Mouse (Mus musculus) midbrain, embryonic 11.5 days (tissue): ENCODE measurements around the gene Slc31a1. TPM values are rescaled to one million over a fixed set of nuclear protein-coding genes. Genes with fewer than 3 reads are reported as not detected.
A peak's percentile ranks its signal among the peaks of the same experiment; 100 is the strongest.

Experiments
- ATAC-seq: fragments of 200-750 bp; cut with Nextera tagmentation; 2 replicates; pipeline ENCODE4 v1.8.0; 2017; ENCODE audit warnings: moderate TSS enrichment, moderate library complexity; ENCODE audit not compliant: low FRiP score
- DNase-seq: peaks from one replicate; pipeline ENCODE4 v3.0.0; 2015; ENCODE audit warnings: low spot score; ENCODE audit errors: missing footprints
- H3K27ac ChIP-seq: fragments of 300-500 bp; sonication (generic); 2 replicates; pipeline ENCODE4 v1.5.1; 2014; ENCODE audit warnings: low read depth, low read length
- H3K27me3 ChIP-seq: fragments of 300-500 bp; sonication (generic); 2 replicates; pipeline ENCODE4 v1.6.1; 2014; ENCODE audit warnings: mild to moderate bottlenecking, low read length, moderate library complexity, mixed read lengths; ENCODE audit not compliant: control insufficient read depth, insufficient read depth
- H3K36me3 ChIP-seq: fragments of 300-500 bp; sonication (generic); 2 replicates; pipeline ENCODE4 v1.6.1; 2014; ENCODE audit warnings: mild to moderate bottlenecking, low read length, moderate library complexity, mixed read lengths; ENCODE audit not compliant: control insufficient read depth, insufficient read depth
- H3K4me1 ChIP-seq: fragments of 300-500 bp; sonication (generic); 2 replicates; pipeline ENCODE4 v1.6.1; 2014; ENCODE audit warnings: low read length; ENCODE audit not compliant: control insufficient read depth, insufficient read depth
- H3K4me2 ChIP-seq: fragments of 300-500 bp; sonication (generic); 2 replicates; pipeline ENCODE4 v1.6.1; 2014; ENCODE audit warnings: mild to moderate bottlenecking, moderate library complexity
- H3K4me3 ChIP-seq: fragments of 300-500 bp; sonication (generic); 2 replicates; pipeline ENCODE4 v1.5.1; 2014; ENCODE audit warnings: low read depth, low read length
- H3K9ac ChIP-seq: fragments of 300-500 bp; sonication (generic); 2 replicates; pipeline ENCODE4 v1.6.1; 2014; ENCODE audit warnings: low read length
- H3K9me3 ChIP-seq: fragments of 300-500 bp; sonication (generic); 2 replicates; pipeline ENCODE4 v1.6.1; 2016; ENCODE audit warnings: low read length; ENCODE audit not compliant: control insufficient read depth
- WGBS: fragments of 180-500 bp; shearing (Covaris S2); extraction: QIAGEN DNeasy Blood & Tissue Kit; methylation state at CpG from one replicate; pipeline ENCODE4 v1.1.7; 2014; 5-methylcytosine and 5-hydroxymethylcytosine counted together
- polyA plus RNA-seq: library from polyadenylated mRNA; unstranded; fragments of >200 nt; fragmentation: Nextera tagmentation; extraction: Ambion mirVana; gene quantifications from 2 replicates; pipeline ENCODE4 v1.2.1, GENCODE M21; 2014

Gene Slc31a1
- polyA plus RNA-seq, 1 experiment from 2014 or later: 50.2 TPM

DNA sequence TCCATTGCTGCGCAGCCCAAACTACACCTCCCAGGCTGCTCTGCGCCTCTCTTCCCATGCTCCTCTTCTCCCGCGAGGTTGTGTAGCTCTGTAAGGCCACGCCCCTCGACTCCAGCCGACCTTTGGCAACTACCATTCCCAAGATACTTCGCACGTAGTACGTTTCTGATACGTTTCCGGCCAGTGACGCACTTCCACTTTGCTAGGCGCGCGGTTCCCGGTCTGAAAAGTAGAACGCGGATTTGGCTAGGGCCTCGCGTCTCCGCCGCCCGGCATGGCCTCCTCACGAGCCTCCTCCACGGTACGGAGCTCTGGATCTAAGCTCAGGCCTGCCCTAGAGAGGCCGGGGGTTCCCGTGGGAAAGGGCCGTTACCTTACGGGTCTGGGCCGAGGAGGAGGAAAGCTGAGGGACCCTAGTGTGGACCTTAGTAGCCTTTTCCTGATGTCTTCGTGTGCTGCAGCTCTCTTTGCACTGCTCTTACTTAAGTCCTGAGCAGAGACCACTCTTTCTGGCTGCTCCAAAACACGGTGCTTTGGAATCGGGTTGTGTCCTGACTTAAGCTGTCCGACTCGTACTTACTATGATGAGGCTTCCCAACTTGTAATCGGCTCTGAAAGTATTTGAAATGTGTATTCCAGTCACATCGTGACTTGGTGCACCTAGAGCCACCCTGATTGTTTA lies 48.2 kb downstream of the Slc31a1 start, which contains the start of the genes Cdc26 and Prpf4:
Cdc26 (minus strand) TSS at position 42 of the 682 bp plus-strand sequence.
Prpf4 (plus strand) TSS at position 197 of the 682 bp plus-strand sequence.
- WGBS: under 1% methylated on average over 39 of the region's 39 CpGs
- Histone ChIP-seq H3K4me2 (peak within 1 kb of the TSS; percentile 75), H3K4me3 (peak within 1 kb of the TSS; percentile 76), H3K36me3 (peaks cover 4% of the 10 kb centered on the region; the same call in 1 of the 2 replicates), H3K9ac (peak within 1 kb of the TSS; percentile 91), H3K9me3 (no peaks in the 10 kb centered on the region), H3K27me3 (no peaks in the 10 kb centered on the region), H3K27ac (peak within 1 kb of the TSS; percentile 57; the same call in 1 of the 2 replicates), H3K4me1 (peaks cover 13% of the 10 kb centered on the region)
- peak; percentile 99 for DNase-seq
- peak; percentile 99 for ATAC-seq

DNA sequence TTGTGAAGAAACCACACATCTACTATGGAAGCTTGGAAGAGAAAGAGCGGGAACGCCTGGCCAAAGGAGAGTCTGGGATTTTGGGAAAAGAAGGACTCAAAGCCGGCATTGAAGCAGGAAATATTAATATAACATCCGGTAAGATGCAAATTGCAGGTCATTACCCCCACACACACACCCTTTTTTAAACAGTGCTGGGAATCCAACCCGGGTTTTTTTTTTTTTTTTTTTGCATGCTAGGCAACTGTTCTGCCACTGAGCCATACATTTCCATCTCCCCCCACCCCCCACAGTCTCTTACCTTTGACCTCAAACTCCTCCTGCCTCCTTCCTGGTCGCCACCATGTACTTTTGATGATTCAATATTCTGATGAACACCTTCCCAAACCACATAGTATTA lies 49.1 kb downstream of the Slc31a1 start:
- no peaks in the 10 kb centered on the region for H3K9me3 ChIP-seq
- DNase-seq (no peak), ATAC-seq (no peak)
- peak overlapping the region; percentile 76 for H3K4me3 ChIP-seq
- 42% methylated on average over 6 of the region's 6 CpGs for WGBS
- H3K4me1 ChIP-seq: peaks cover 13% of the 10 kb centered on the region
- no peaks in the 10 kb centered on the region for H3K27me3 ChIP-seq
- peak overlapping the region; percentile 75 for H3K4me2 ChIP-seq
- peaks cover 8% of the 10 kb centered on the region; the same call in 1 of the 2 replicates for H3K36me3 ChIP-seq
- no peak overlapping the region for H3K27ac ChIP-seq
- H3K9ac ChIP-seq: peak overlapping the region; percentile 91

DNA sequence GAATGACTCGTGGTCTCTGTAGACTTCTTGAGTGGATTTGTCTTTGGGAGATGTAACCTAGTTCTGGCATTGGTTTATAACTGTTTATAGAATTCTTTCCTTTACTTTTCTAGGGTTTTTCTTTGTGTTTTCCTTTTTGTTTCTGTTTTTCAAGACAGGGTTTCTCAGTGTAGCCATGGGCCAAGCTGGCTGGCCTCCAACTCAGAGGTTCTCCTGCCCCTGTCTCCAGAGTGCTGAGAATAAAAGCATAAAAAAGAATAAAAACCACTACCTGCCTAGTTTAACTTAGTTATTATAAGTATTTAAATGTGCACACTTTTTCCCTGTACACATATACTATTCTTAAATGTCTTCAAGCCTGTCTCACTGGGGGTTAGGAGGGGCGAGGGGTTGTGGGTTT lies 49.8 kb downstream of the Slc31a1 start:
- no peak for DNase-seq
- Histone ChIP-seq H3K27me3 (no peaks in the 10 kb centered on the region), H3K4me3 (no peak overlapping the region), H3K9ac (no peak overlapping the region; the same call in 1 of the 2 replicates), H3K27ac (no peak overlapping the region), H3K9me3 (no peaks in the 10 kb centered on the region), H3K36me3 (peaks cover 14% of the 10 kb centered on the region; the same call in 1 of the 2 replicates), H3K4me1 (peaks cover 13% of the 10 kb centered on the region), H3K4me2 (peak overlapping the region; percentile 75; the same call in 1 of the 2 replicates)
- ATAC-seq: no peak
- 88% methylated on average over 2 of the region's 2 CpGs for WGBS

DNA sequence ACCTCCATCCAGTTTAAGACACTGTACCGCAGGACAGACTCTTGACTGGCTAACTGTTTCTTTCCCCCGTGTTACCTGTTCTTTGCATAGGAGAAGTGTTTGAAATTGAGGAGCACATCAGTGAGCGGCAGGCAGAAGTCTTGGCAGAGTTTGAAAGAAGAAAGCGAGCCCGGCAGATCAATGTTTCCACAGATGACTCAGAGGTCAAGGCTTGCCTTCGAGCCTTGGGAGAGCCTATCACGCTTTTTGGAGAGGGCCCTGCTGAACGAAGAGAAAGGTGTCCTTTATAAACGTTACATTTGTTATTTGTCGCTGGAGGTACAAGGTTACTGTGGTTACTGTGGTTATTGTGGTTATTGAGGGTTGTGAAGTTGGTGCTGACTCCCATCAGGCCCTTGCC lies 51.1 kb downstream of the Slc31a1 start:
- Histone ChIP-seq H3K27me3 (no peaks in the 10 kb centered on the region), H3K27ac (no peak overlapping the region), H3K9me3 (no peaks in the 10 kb centered on the region), H3K4me3 (no peak overlapping the region), H3K4me1 (peaks cover 10% of the 10 kb centered on the region), H3K4me2 (no peak overlapping the region), H3K9ac (no peak overlapping the region), H3K36me3 (peaks cover 26% of the 10 kb centered on the region)
- no peak for DNase-seq
- ATAC-seq: no peak
- 97% methylated on average over 10 of the region's 10 CpGs for WGBS

DNA sequence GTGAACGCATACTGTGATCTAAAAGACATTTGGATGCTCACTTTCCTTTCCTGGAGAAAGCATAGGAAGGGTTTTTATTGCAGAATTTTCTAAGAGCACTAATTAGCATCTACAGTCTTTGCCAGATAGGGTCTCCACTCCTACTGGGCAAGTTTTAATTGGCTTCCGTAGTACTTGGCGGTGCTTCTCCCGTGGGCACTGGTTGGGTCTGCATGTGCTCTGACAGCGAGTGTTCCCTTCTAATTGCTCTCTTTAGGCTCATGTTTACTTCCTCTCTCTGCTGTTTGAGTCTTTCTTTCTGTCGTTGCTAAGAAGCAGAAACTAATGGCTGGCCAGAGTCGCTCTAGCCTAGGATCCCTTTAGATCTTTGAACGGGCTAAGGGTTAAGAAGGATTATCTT lies 57.9 kb downstream of the Slc31a1 start:
- no peak overlapping the region for H3K9ac ChIP-seq
- no peak overlapping the region for H3K27ac ChIP-seq
- no peak overlapping the region for H3K4me2 ChIP-seq
- 88% methylated on average over 8 of the region's 8 CpGs for WGBS
- ATAC-seq (no peak), DNase-seq (no peak)
- H3K27me3 ChIP-seq: no peaks in the 10 kb centered on the region
- peaks cover 54% of the 10 kb centered on the region for H3K36me3 ChIP-seq
- H3K4me1 ChIP-seq: no peaks in the 10 kb centered on the region
- H3K4me3 ChIP-seq: no peak overlapping the region
- no peaks in the 10 kb centered on the region for H3K9me3 ChIP-seq

DNA sequence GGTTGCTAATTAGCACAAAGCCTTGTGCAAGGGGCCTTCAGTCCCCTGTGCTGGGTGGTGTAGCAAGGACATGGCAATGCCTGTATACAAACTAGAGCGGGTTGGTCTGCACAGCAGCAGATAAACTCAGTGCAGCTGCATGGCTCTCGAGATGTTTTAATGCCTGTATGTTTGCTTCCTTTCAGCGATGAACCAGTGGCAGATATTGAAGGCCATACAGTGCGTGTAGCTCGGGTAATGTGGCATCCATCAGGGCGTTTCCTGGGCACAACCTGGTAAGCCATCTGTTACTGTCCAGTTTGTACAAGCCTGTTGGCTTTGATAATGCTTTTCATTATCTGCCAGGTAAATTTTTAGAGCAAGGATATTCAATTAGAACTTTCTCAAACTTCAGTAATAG lies 58.6 kb downstream of the Slc31a1 start:
- Histone ChIP-seq H3K9me3 (no peaks in the 10 kb centered on the region), H3K27me3 (no peaks in the 10 kb centered on the region), H3K36me3 (peaks cover 61% of the 10 kb centered on the region), H3K27ac (no peak overlapping the region), H3K9ac (no peak overlapping the region), H3K4me1 (no peaks in the 10 kb centered on the region), H3K4me3 (no peak overlapping the region), H3K4me2 (no peak overlapping the region)
- DNase-seq: no peak
- 97% methylated on average over 6 of the region's 6 CpGs for WGBS
- ATAC-seq: no peak

DNA sequence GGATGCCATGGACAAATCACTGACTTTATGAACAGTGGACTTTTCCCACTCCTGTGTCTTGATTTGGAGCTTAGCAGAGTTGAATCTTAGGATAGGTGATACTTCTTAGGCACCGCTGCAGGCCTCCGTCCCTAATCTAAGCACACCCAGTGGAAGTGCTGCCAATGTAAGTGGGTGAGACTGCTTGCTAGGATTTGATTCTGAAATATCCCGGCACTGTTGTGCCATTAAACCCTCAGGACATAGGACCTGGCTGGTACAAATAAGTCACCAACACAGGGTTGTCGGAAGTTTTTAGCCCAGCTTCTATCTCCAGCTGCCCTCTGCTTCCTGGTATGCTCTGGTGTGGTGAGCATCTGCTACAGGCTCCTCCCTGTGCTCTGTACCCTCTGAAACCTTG lies 65.4 kb downstream of the Slc31a1 start:
- H3K36me3 ChIP-seq: peaks cover 25% of the 10 kb centered on the region

DNA sequence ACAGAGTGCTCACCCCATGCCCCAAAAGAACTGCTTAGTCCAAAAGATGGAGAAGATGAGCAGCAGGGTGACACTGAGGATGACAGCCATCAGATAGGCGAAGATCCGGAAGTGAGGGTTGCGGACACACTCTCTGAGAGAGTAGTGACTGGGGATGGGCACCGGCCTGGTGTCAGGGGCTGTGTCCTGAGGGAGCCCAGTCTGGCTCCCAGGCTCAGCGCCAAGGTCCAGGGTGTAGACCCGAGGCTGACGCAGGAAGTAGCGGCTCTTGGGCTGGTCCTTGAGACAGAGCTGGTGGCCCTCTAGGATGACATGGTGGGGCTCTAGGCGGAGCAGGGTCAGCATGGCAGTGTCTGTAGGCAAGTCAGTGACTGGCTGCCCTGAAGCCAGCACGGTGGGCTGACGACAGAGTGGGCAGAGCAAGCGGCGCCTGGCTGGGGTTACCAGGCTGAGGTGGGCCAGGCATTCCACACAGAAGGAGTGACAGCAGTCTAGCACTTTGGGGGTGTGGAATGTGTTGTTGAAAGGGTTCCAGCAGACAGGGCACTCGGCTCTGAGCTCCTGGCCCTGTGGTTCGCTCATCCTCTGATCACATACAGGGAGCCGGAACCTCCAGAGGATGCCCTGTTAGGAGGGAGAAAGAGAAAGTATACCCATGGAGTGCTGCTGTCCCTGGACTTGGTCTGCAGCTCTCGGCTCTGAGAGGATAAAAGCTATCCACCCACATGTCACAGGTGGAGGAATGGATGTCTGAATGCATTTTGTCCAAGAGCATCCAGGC lies 67.6 kb downstream of the Slc31a1 start:
- H3K27ac ChIP-seq: no peak overlapping the region
- ATAC-seq: 0 out of 2 replicates have a peak, but pooled peaks have one; percentile 35
- H3K4me1 ChIP-seq: no peaks in the 10 kb centered on the region

More for the DNA sequence above, 65.4 kb downstream of the Slc31a1 start:
- ATAC-seq: no peak
- Histone ChIP-seq H3K27ac (no peak overlapping the region), H3K4me2 (no peak overlapping the region), H3K9ac (no peak overlapping the region), H3K4me3 (no peak overlapping the region), H3K4me1 (no peaks in the 10 kb centered on the region), H3K27me3 (no peaks in the 10 kb centered on the region), H3K9me3 (no peaks in the 10 kb centered on the region)
- WGBS: 96% methylated on average over 4 of the region's 4 CpGs
- DNase-seq: no peak

DNA sequence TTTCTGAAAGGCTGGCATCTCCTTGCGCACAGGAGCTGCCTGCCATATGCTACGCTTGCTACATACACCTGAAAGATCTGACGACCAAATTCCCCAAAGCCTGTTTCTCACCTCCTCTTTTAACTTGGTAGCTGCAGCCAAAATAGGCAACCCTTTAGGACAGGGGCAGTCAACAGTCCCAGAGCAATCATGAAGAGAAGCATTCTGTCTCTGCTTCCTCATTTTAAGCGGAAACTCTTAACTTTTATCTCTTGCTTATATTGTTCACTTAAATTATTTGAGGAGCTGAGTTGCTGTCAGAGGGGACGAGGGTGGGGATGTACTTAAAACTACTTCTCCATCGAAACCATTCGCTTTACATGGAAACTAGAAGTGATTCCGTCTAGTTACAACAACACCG lies 69.1 kb downstream of the Slc31a1 start:
- H3K4me2 ChIP-seq: no peak overlapping the region
- no peaks in the 10 kb centered on the region for H3K27me3 ChIP-seq
- WGBS: 91% methylated on average over 9 of the region's 9 CpGs
- no peak for ATAC-seq
- no peak overlapping the region for H3K4me3 ChIP-seq
- no peak for DNase-seq
- H3K9ac ChIP-seq: no peak overlapping the region
- peaks cover 5% of the 10 kb centered on the region; the same call in 1 of the 2 replicates for H3K36me3 ChIP-seq
- H3K4me1 ChIP-seq: no peaks in the 10 kb centered on the region
- no peaks in the 10 kb centered on the region for H3K9me3 ChIP-seq
- H3K27ac ChIP-seq: no peak overlapping the region

More for the DNA sequence above, 67.6 kb downstream of the Slc31a1 start:
- H3K36me3 ChIP-seq: peaks cover 14% of the 10 kb centered on the region
- no peaks in the 10 kb centered on the region for H3K27me3 ChIP-seq
- no peak for DNase-seq
- WGBS: 81% methylated on average over 17 of the region's 17 CpGs
- no peak overlapping the region for H3K4me2 ChIP-seq
- no peak overlapping the region for H3K9ac ChIP-seq
- H3K9me3 ChIP-seq: no peaks in the 10 kb centered on the region
- H3K4me3 ChIP-seq: no peak overlapping the region
